Mouse (Mus musculus): ENCODE data around the gene Dtd1.

DNA sequence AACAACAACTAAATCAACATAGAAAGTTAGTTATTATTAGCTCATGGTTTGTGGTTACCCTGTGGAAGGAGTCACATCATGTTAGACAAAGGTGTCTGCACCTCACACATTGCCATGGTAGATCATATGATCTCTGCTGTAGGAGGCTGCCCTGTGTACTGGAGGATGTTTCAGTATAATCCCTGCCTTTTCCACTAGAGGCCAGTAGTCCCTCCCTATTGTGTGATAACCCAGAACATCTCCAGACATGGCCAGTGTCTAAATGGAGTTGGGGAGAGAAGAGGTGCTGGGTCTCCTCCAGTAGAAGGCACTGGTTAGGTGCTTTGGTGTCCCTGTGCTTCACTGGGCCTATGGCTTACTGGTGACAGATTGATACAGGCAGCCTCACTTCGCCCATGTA is 125.0 kb downstream of the Dtd1 start:
- no peak for TF ChIP-seq POLR2A (IDR thresholded peaks at IDR 0.05; ENCODE audit: insufficient read depth, low read length)
- peak; percentile 3 for TF ChIP-seq CTCF (IDR thresholded peaks at IDR 0.05; ENCODE audit: low read depth, low read length)
- TF ChIP-seq EP300 (IDR thresholded peaks at IDR 0.05; ENCODE audit: insufficient read depth, low read depth, low read length), result no peak

All from ES-Bruce4 (cell line).